Mouse (Mus musculus) embryonic facial prominence, embryonic 13.5 days (tissue): ENCODE measurements around the gene Cyp2b10. TPM values are rescaled to one million over a fixed set of nuclear protein-coding genes. Genes with fewer than 3 reads are reported as not detected.
"Not testable (repeated sequence)": the region's sequence is repeated elsewhere in the genome, so short reads cannot be mapped to it uniquely, and the experiment has no call there.

Experiments used
- ATAC-seq: fragments of 200-750 bp; cut with Nextera tagmentation; 2 replicates; pipeline ENCODE4 v1.8.0; 2017; ENCODE audit warnings: low read depth; ENCODE audit not compliant: insufficient number of reproducible peaks, insufficient read depth, low FRiP score, low TSS enrichment
- H3K27ac ChIP-seq: fragments of 300-500 bp; sonication (generic); 2 replicates; pipeline ENCODE4 v1.5.1; 2015; ENCODE audit warnings: moderate library complexity, mild to moderate bottlenecking, inconsistent platforms
- H3K27me3 ChIP-seq: fragments of 300-500 bp; sonication (generic); 2 replicates; pipeline ENCODE4 v1.6.1; 2015; ENCODE audit warnings: mild to moderate bottlenecking, inconsistent platforms
- H3K36me3 ChIP-seq: fragments of 300-500 bp; sonication (generic); 2 replicates; pipeline ENCODE4 v1.6.1; 2015; ENCODE audit warnings: mild to moderate bottlenecking, inconsistent platforms
- H3K4me1 ChIP-seq: fragments of 300-500 bp; sonication (generic); 2 replicates; pipeline ENCODE4 v1.6.1; 2015; ENCODE audit warnings: inconsistent platforms
- H3K4me2 ChIP-seq: fragments of 300-500 bp; sonication (generic); 2 replicates; pipeline ENCODE4 v1.6.1; 2015; ENCODE audit warnings: moderate library complexity, mild to moderate bottlenecking, inconsistent platforms
- H3K4me3 ChIP-seq: fragments of 300-500 bp; sonication (generic); 2 replicates; pipeline ENCODE4 v1.5.1; 2015; ENCODE audit warnings: mild to moderate bottlenecking, inconsistent platforms
- H3K9ac ChIP-seq: fragments of 300-500 bp; sonication (generic); 2 replicates; pipeline ENCODE4 v1.6.1; 2015; ENCODE audit warnings: mild to moderate bottlenecking, inconsistent platforms
- H3K9me3 ChIP-seq: fragments of 300-500 bp; sonication (generic); 2 replicates; pipeline ENCODE4 v1.6.1; 2016; ENCODE audit warnings: inconsistent platforms
- WGBS: fragments of 180-500 bp; shearing (Covaris S2); methylation state at CpG from one replicate; pipeline ENCODE4 v1.1.7; 2015; ENCODE audit warnings: mixed read lengths; 5-methylcytosine and 5-hydroxymethylcytosine counted together
- polyA plus RNA-seq: library from polyadenylated mRNA; unstranded; fragments of >200 nt; fragmentation: Nextera tagmentation; extraction: Ambion mirVana; gene quantifications from 2 replicates; pipeline ENCODE4 v1.2.1, GENCODE M21; 2015

The Cyp2b10 gene
- polyA plus RNA-seq, 1 experiment from 2014 or later = not detected

GRCm38 (mm10) chr7:25880721-25881120, 16.7 kb upstream of the Cyp2b10 start:
- peaks cover 17% of the 10 kb centered on the region for H3K27me3 ChIP-seq
- H3K36me3 ChIP-seq, ATAC-seq: not testable (repeated sequence)

GRCm38 (mm10) chr7:25884272-25884671, 13.1 kb upstream of the Cyp2b10 start:
- ATAC-seq = no peak
- no peaks in the 10 kb centered on the region for H3K9me3 ChIP-seq
- no peaks in the 10 kb centered on the region for H3K36me3 ChIP-seq
- peaks cover 17% of the 10 kb centered on the region for H3K27me3 ChIP-seq
- H3K4me1 ChIP-seq = no peaks in the 10 kb centered on the region
- 82% methylated on average over 1 of the region's 1 CpGs for WGBS
- no peak overlapping the region for H3K27ac ChIP-seq
- no peak overlapping the region for H3K4me2 ChIP-seq
- no peak overlapping the region for H3K9ac ChIP-seq
- no peak overlapping the region for H3K4me3 ChIP-seq

More at GRCm38 (mm10) chr7:25880721-25881120, 16.7 kb upstream of the Cyp2b10 start:
- 7% methylated on average over 7 of the region's 7 CpGs for WGBS
- not testable (repeated sequence) for H3K9ac ChIP-seq, H3K4me2 ChIP-seq, H3K4me1 ChIP-seq, H3K9me3 ChIP-seq, H3K27ac ChIP-seq, H3K4me3 ChIP-seq

GRCm38 (mm10) chr7:25887758-25888157, 9.7 kb upstream of the Cyp2b10 start:
- 83% methylated on average over 3 of the region's 3 CpGs for WGBS
- Histone ChIP-seq H3K27me3 (0 out of 2 replicates have a peak, but pooled peaks cover 3% of the 10 kb centered on the region), H3K36me3 (no peaks in the 10 kb centered on the region), H3K27ac (no peak overlapping the region), H3K4me3 (no peak overlapping the region), H3K4me2 (no peak overlapping the region), H3K9me3 (no peaks in the 10 kb centered on the region), H3K9ac (no peak overlapping the region), H3K4me1 (no peaks in the 10 kb centered on the region)
- no peak for ATAC-seq

GRCm38 (mm10) chr7:25893159-25893558, 4.3 kb upstream of the Cyp2b10 start:
- WGBS = 67% methylated on average over 5 of the region's 5 CpGs
- Histone ChIP-seq H3K4me3 (no peak overlapping the region), H3K9ac (no peak overlapping the region), H3K4me1 (no peaks in the 10 kb centered on the region), H3K27ac (no peak overlapping the region), H3K9me3 (no peaks in the 10 kb centered on the region), H3K36me3 (no peaks in the 10 kb centered on the region), H3K4me2 (no peak overlapping the region), H3K27me3 (no peaks in the 10 kb centered on the region)
- ATAC-seq = no peak

- Histone ChIP-seq H3K27ac (no peak overlapping the region), H3K36me3 (no peaks in the 10 kb centered on the region), H3K9me3 (no peaks in the 10 kb centered on the region), H3K4me3 (no peak overlapping the region), H3K9ac (no peak overlapping the region), H3K27me3 (no peaks in the 10 kb centered on the region), H3K4me2 (no peak overlapping the region), H3K4me1 (no peaks in the 10 kb centered on the region)
- 76% methylated on average over 1 of the region's 1 CpGs for WGBS
- no peak for ATAC-seq
Measured at GRCm38 (mm10) chr7:25895162-25895561, 2.3 kb upstream of the Cyp2b10 start.

GRCm38 (mm10) chr7:25898064-25898463, 644 bp downstream of the Cyp2b10 start:
- Histone ChIP-seq H3K4me1 (no peaks in the 10 kb centered on the region), H3K36me3 (no peaks in the 10 kb centered on the region), H3K4me2 (no peak overlapping the region), H3K27me3 (no peaks in the 10 kb centered on the region), H3K9ac (no peak overlapping the region), H3K9me3 (0 out of 2 replicates have a peak, but pooled peaks cover 6% of the 10 kb centered on the region), H3K27ac (no peak overlapping the region), H3K4me3 (no peak overlapping the region)
- WGBS = 92% methylated on average over 7 of the region's 7 CpGs
- ATAC-seq = no peak

- no peaks in the 10 kb centered on the region for H3K4me1 ChIP-seq
- H3K4me2 ChIP-seq = no peak overlapping the region
- no peak overlapping the region for H3K27ac ChIP-seq
- H3K4me3 ChIP-seq = no peak overlapping the region
- ATAC-seq = no peak
- H3K9me3 ChIP-seq = 0 out of 2 replicates have a peak, but pooled peaks cover 11% of the 10 kb centered on the region
- no peaks in the 10 kb centered on the region for H3K27me3 ChIP-seq
- WGBS = 66% methylated on average over 8 of the region's 8 CpGs
- no peaks in the 10 kb centered on the region for H3K36me3 ChIP-seq
- H3K9ac ChIP-seq = no peak overlapping the region
Measured at GRCm38 (mm10) chr7:25902061-25902690, 4.8 kb downstream of the Cyp2b10 start.

GRCm38 (mm10) chr7:25903156-25903555, 5.7 kb downstream of the Cyp2b10 start:
- no peaks in the 10 kb centered on the region for H3K4me1 ChIP-seq
- no peak overlapping the region for H3K4me2 ChIP-seq
- 0 out of 2 replicates have a peak, but pooled peaks cover 11% of the 10 kb centered on the region for H3K9me3 ChIP-seq
- no peaks in the 10 kb centered on the region for H3K36me3 ChIP-seq
- WGBS = 48% methylated on average over 13 of the region's 14 CpGs
- no peak for ATAC-seq
- H3K4me3 ChIP-seq = no peak overlapping the region
- H3K27me3 ChIP-seq = no peaks in the 10 kb centered on the region
- H3K9ac ChIP-seq = no peak overlapping the region
- H3K27ac ChIP-seq = no peak overlapping the region

- Histone ChIP-seq H3K36me3 (no peaks in the 10 kb centered on the region), H3K4me3 (no peak overlapping the region), H3K9ac (no peak overlapping the region), H3K27ac (no peak overlapping the region), H3K4me2 (no peak overlapping the region), H3K27me3 (no peaks in the 10 kb centered on the region), H3K4me1 (no peaks in the 10 kb centered on the region), H3K9me3 (0 out of 2 replicates have a peak, but pooled peaks cover 11% of the 10 kb centered on the region)
- ATAC-seq = no peak
- 41% methylated on average over 3 of the region's 3 CpGs for WGBS
Measured at GRCm38 (mm10) chr7:25904066-25904465, 6.6 kb downstream of the Cyp2b10 start.

GRCm38 (mm10) chr7:25904489-25904888, 7.1 kb downstream of the Cyp2b10 start:
- WGBS = 73% methylated on average over 10 of the region's 10 CpGs
- H3K4me3 ChIP-seq = no peak overlapping the region
- no peaks in the 10 kb centered on the region for H3K36me3 ChIP-seq
- H3K4me2 ChIP-seq = no peak overlapping the region
- no peak overlapping the region for H3K9ac ChIP-seq
- H3K27ac ChIP-seq = no peak overlapping the region
- H3K9me3 ChIP-seq = 0 out of 2 replicates have a peak, but pooled peaks cover 11% of the 10 kb centered on the region
- H3K27me3 ChIP-seq = no peaks in the 10 kb centered on the region
- no peak for ATAC-seq
- H3K4me1 ChIP-seq = no peaks in the 10 kb centered on the region

GRCm38 (mm10) chr7:25907380-25907779, 10.0 kb downstream of the Cyp2b10 start:
- Histone ChIP-seq H3K27me3 (no peaks in the 10 kb centered on the region), H3K9ac (no peak overlapping the region), H3K4me3 (no peak overlapping the region), H3K4me1 (no peaks in the 10 kb centered on the region), H3K36me3 (no peaks in the 10 kb centered on the region), H3K4me2 (no peak overlapping the region), H3K27ac (no peak overlapping the region), H3K9me3 (0 out of 2 replicates have a peak, but pooled peaks cover 4% of the 10 kb centered on the region)
- ATAC-seq = no peak
- WGBS = 69% methylated on average over 6 of the region's 6 CpGs

- Histone ChIP-seq H3K36me3 (no peaks in the 10 kb centered on the region), H3K4me1 (no peaks in the 10 kb centered on the region), H3K4me2 (no peak overlapping the region), H3K4me3 (no peak overlapping the region), H3K27me3 (no peaks in the 10 kb centered on the region), H3K9ac (no peak overlapping the region), H3K27ac (no peak overlapping the region), H3K9me3 (0 out of 2 replicates have a peak, but pooled peaks cover 4% of the 10 kb centered on the region)
- WGBS = 74% methylated on average over 2 of the region's 2 CpGs
- no peak for ATAC-seq
Measured at GRCm38 (mm10) chr7:25910046-25910445, 12.6 kb downstream of the Cyp2b10 start.
